Mouse (Mus musculus) c-Kit-positive CD71-positive TER-119-positive erythroid progenitor cells, embryonic 14.5 days (primary cell): Measurements from ENCODE around the gene Tmem130.
A peak's percentile ranks its signal among the peaks of the same experiment; 100 is the strongest.
"Not testable (repeated sequence)": the region's sequence is repeated elsewhere in the genome, so short reads cannot be mapped to it uniquely, and the experiment has no call there.

Source experiments
- DNase-seq: peaks from one replicate; pipeline ENCODE4 v3.0.0-alpha.2; 2013; ENCODE audit warnings: low spot score

The Tmem130 gene

DNA sequence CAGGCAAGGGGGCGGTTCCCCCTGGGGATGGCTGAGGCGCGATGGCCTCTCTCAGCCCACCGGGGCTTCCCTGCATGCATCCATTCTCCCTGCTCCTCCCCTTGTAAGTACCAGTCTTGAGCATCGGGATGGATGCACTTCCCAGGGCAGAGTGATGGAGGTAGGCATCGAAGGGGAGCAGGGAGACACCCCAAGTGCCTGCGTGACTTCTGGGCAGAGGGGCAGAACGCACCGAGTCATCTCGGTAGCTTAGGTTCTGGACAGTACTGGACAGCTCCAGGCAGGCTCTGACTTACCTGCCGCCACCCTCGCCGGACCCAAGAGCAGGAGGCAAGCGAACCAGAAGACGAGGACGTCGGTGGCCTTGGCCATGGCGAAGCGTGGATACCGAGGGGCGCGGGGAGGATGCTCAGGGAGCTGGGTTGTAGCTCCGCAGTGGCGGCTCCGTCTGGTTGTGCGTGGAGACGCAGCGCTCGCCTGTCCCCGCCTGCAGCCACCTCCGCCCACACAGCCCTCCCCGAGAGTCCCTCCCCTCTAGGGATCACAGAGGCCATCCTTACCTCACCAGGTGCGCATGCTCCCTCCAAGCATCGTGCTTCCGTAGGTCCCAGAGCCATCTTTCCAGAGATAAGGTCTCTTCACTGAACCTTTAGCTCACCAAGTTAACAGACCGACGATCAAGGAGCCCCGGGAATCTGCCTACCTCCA is at the start of gene Tmem130:
Gene Tmem130 (minus strand): TSS at position 658 of the 708 bp plus-strand sequence.
- DNase-seq: no peak

DNA sequence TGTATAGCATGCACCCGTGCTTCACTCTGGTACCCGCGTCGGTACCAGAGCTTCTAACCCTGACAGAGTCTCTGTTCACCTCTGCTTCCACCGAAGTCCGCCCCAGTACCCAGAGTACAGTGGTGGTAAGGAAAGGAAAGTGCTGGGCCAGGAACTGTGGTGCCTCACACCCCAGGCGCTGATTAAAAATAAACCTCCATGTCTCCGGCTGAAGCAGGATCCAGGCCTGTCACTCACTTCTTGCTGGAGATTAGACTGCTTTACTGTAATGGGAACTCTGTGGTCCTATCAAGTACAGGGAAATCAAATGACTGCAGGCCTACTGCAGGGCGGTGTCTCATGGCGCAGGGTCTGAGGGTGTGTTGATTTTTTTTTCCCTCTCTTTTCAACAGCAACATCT is 45.3 kb upstream of the Tmem130 start:
- no peak for DNase-seq

DNA sequence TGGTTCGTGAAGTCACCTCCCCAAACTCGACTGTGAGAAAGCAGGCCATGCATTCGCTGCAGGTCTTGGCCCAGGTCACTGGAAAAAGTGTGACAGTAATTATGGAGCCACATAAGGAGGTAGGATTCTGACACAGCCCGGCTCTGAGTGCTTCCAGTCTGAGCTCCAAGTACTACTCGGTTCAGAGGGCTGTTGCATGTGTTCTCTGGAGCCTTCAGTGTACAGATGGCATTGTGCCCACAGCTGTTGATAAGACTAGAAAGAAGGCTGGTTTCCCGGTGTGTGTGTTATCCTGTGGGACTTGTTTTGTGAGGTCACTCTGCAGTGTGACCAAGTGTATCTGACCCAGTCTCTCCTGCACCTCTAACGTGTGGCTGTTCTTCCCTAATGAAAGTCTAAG is 42.6 kb upstream of the Tmem130 start:
- DNase-seq: no peak

- no peak for DNase-seq
Measured at GRCm38 (mm10) chr5:144803066-144803465, 41.4 kb upstream of the Tmem130 start.

- DNase-seq: no peak
Measured at GRCm38 (mm10) chr5:144797116-144797515, 35.5 kb upstream of the Tmem130 start.

DNA sequence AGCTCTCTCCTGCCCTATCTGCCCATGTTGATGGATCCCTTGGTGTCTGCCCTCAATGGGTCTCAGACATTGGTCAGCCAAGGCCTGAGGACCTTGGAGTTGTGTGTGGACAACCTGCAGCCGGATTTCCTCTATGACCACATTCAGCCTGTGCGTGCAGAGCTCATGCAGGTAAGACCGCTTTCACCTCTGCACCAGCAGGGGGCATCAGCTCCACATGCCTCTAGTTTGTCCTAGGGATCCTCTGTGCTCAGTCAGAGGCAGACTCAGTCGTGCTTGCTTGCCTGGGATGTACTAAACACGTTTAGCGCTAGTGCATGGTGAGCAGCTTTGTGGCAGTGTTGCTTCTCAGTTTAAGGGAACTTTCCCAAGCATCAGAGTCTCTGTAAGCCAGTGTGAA is 33.1 kb upstream of the Tmem130 start:
- no peak for DNase-seq

DNA sequence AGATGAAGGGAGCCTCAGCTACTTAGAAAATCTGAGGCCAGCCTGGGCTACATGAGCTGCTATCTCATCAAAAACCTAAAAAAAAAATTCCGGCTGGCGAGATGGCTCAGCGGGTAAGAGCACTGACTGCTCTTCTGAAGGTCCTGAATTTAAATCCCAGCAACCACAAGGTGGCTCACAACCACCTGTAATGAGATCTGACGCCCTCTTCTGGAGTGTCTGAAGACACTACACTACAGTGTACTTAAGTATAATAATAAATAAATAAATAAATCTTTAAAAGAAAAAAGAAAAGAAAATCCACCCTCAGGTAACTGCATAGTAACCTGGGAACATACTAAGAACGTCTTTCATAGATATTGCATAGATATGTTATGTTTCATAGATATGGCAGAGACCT is 31.8 kb upstream of the Tmem130 start:
- DNase-seq: no peak

GRCm38 (mm10) chr5:144786464-144786863 is 24.8 kb upstream of the Tmem130 start:
- no peak for DNase-seq

DNA sequence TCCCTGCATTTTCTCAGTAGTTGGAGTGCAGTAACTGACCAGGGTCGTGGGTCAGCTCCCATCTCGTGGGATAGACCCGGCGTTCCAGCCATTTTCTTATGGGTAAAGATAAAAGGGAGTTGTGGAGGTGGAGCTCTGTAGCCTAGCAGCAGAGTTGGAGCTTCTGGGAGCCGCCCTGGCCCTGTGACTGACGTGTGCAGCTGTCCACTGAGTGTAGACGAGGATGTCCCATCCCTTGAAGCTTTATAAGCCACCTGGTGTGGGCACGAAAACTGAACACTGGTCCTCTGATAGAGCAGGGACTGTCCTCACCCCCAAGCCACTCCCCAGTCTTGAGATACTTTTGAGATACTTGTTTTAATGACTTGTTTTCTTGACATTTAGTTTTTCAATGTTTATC is 19.0 kb upstream of the Tmem130 start:
- no peak for DNase-seq

GRCm38 (mm10) chr5:144773231-144773630 is 11.6 kb upstream of the Tmem130 start:
- DNase-seq: no peak

GRCm38 (mm10) chr5:144769067-144769482 is 7.5 kb upstream of the Tmem130 start:
- peak; percentile 28 for DNase-seq

- DNase-seq: peak; percentile 82
Measured at GRCm38 (mm10) chr5:144767911-144768841, 6.6 kb upstream of the Tmem130 start.

DNA sequence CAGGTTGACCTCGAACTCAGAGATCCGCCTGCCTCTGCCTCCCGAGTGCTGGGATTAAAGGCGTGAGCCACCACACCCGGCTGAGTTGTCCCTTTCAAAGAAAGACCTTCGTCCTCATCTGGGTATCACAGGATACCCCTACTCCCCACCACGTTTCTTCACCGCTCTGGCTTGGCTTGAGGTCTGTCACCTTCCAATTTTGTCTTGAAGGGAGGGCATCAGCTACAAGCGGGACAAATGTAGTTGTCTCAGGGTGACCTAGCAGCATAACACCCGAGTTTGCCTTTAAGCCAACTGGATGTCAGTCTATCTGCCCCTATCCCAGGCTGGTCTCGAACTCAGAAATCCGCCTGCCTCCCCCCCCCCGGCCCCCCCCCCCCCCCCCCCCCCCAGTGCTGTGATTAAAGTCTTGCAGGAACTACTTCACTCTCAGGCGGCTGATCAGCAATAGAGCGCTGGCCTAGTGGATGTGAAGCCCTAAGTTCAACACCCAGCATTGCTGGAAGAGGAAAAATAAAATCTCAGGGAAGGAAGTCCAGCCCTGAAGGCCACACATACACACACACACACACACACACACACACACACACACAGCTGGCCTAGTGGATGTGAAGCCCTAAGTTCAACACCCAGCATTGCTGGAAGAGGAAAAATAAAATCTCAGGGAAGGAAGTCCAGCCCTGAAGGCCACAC is 5.6 kb upstream of the Tmem130 start, which contains the start of gene Trrap:
Gene Trrap (plus strand): TSS at position 627 of the 693 bp plus-strand sequence.
- DNase-seq: not testable (repeated sequence)

GRCm38 (mm10) chr5:144766646-144767045 is 5.0 kb upstream of the Tmem130 start:
- no peak for DNase-seq

- no peak for DNase-seq
Measured at GRCm38 (mm10) chr5:144766026-144766425, 4.4 kb upstream of the Tmem130 start.

DNA sequence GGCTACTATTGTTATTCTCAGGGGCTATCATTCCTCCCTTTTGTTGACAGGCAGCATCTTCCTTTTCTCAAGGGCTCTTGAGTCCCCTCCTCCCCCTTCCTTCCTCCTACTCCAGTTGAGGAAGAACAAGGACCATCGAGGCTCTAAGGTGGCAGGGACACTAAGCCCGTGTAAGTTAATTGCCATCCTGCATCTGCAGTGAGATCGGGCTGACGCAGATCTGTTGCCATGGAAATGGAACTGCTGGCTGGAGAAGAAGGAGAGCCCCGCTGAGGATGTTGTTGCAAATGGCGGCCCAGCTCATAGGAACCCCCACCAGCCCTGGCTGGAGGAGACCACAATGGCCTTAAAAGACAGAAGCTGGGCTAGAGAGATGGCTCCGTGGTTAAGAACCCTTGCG is 3.2 kb downstream of the Tmem130 start:
- DNase-seq: no peak

- no peak for DNase-seq
Measured at GRCm38 (mm10) chr5:144757402-144757801, 4.2 kb downstream of the Tmem130 start.

DNA sequence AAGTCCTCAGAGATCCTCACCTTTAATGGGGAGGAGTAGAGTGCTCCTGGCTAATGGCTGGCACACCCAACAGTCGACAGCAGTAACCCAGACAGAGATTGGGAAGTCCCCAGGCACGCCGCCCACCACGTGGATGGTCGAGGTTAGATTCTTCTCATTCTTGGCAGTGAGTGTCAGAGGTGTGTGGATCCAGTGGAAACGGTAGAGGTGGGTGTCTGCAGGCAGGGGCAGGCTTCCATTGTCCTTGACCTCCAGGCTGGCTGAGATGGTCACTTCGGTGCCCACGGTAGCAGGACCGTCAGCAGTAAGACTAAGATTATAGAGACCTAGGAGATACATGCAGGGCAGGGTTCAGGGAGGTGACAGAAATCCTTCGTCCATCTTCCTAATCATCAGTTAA is 6.4 kb downstream of the Tmem130 start:
- no peak for DNase-seq

DNA sequence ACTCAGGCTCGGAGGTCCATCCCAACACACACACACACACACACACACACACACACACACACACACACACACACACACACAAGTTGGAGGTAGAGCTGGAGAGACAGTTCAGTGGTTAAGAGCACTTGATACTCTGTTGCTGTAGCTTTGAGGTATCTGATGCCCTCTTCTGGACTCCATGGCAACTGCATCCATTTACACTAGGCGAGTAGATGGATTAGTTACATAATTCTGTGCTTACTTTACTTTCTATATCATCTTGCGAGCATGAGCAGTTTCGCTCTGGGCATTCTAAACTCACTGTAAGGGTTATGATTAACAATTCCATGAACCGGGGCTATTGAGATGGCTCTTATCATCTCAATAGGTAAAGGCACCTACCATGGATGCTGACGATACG is 8.6 kb downstream of the Tmem130 start:
- DNase-seq: no peak

DNA sequence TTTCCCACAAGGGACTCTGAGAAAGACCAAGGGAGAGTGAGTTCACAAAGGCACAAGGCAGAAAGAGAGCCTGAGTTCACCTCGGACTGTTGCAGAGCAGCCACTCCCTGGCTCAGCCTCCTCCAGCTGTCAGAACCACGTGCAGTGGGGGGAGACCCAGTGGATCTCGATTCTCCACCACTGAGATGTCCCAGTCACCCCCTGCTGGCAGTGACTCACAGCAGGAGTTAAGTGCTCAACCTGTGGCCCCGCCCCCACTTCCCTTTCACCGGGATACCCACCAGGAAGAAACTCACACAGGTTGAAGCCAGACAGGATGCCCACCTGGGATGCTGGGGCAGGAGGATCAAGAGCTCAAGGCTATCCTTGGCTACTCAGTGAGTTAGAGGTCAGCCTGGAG is 9.2 kb downstream of the Tmem130 start:
- no peak for DNase-seq

DNA sequence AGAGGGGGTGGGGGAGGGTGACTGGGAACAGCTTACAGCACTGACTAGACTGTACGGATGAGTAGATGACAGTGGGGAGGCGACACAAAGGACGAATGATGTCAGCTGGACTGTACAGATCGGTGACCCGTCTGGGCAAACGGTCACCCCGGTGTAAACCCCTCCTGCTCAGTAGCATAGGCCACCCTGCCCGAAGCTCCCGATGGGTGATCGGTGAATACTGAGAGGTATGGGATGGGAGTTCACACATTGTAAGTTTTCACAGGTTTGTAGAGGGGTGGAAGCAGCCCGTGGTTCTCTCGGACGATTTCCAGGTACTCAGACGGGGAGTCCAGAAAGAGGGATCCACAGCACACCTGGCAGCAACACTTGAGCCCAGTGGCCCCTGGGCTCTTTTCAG is 24.5 kb downstream of the Tmem130 start:
- DNase-seq: no peak

GRCm38 (mm10) chr5:144734949-144735348 is 26.7 kb downstream of the Tmem130 start:
- peak; percentile 28 for DNase-seq
